Mouse (Mus musculus) adrenal gland, postnatal 25 days (tissue): ENCODE data around the gene Inafm1. TPM values are rescaled to one million over a fixed set of nuclear protein-coding genes. Genes with fewer than 3 reads are reported as not detected.
"Not testable (repeated sequence)": the region's sequence is repeated elsewhere in the genome, so short reads cannot be mapped to it uniquely, and the experiment has no call there.

ENCODE experiments used
- DNase-seq: peaks from one replicate; pipeline ENCODE4 v3.0.0; 2021; ENCODE audit warnings: mixed read lengths
- total RNA-seq: library from RNA; stranded (reverse); gene quantifications from 2 replicates; pipeline ENCODE4 v1.2.3, GENCODE M21; 2021

Inafm1 gene
- total RNA-seq, 1 experiment from 2014 or later: 26.0 TPM

DNA sequence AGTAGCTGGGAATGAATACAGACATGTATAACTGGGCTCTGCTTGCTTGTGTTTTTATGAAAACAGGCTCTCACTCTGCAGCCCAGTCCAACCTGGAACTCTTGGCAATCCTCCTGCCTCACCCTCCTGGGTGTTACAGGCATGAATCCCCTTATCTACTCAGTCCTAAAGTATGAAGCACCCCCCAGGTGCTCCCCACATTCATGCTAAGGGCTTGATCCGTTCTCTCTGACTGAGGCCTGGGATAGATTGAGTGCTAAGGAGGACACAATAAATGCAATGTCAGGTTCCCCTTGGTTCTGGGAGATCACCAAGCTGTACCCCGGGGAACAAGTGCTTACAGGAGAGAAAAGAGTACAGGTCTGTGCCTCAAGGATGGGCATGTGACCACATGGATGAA lies 24.2 kb upstream of the Inafm1 start:
- DNase-seq: no peak

DNA sequence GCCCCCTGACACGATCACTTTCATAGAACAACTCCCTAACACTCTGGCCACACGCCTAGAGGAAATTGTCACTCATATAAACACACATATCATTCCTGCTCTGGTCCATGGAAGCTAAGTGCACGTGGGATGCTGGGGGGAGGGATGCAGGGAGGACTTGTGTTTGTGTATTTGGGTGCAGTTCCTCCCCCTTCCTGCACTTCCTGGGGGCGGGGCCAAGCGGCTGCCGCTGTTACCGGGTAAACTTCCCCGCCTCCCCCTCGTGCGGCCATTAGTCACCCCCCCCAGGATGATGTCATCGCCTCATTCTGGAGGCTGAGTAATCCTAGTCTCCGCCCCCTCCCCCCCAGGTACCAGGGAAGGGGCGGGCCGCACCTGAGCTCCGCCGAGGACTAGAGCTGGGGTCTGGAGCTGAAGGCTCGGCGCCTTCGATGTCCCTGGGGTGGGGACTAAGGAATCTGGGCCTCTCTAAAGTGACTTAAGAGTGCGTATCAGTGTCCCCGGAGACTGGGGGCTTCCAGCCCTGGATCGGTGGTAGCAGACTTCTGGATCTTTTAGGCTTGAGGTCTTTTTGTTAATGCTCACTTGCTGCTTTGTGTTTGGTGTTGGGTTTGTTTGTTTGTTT lies 23.5 kb upstream of the Inafm1 start:
- DNase-seq: peak; percentile 92

DNA sequence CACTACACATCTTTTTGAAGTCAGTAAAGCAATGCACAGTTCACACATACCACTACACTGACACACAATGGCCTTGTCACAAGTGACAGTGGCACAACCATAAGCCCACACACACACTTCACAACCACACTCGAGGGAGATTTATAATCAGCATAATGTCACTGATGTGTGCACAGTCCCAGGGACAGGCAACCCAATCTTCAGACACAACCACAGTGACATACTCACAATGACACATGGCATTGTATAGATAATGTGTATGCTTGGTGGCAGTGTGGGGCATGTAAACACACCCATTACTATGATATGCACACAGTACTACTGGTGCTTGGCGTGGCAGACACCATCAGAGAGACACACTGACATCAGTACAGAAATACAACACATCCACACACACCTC lies 22.7 kb upstream of the Inafm1 start:
- no peak for DNase-seq

DNA sequence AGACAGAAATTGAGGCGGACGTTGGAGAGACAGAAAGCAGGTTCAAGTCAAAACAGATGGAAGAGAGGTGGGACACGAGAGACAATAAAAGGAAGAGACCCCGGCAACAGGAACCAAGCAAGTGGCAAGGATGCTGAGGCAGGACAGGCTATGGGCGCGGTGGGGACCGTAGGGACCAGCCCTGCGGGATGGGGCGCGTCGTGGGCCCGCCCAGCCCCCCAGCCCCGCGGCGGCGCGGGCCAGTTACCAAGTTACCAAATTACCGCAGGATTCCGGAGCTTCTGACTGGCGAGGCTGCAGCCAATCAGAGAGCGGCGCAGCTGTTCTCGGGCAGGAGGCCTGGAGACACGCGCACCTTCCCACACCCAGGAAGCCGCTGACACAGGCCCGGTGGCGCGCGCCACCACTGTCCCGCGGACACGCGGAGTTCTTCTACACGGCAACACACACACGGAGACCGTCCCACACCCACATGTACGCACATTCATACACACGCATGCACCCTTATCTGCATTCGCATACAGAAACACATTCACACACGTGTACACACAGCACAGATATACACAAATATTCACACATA lies 22.0 kb upstream of the Inafm1 start:
- peak; percentile 85 for DNase-seq

DNA sequence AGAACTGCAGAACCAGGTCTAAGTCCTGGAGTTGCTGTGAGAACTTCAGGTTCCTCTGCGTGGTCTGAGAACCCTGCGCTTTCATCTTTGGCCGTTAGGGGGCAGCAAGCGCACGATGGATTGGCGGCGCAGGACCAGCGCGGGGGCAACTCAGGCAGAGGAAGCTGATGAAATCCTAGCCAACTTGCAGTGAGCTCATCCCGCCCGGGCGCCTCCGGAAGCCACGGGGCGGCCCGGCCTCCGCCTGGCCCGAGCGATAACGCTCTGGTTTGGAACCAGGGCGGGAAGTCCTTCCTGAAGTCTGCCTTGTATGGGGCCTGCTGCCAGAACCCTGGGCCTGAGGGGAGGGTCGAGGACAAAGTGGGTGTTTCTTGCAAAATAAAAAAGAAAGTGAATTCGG lies 21.4 kb upstream of the Inafm1 start:
- DNase-seq: peak; percentile 94

DNA sequence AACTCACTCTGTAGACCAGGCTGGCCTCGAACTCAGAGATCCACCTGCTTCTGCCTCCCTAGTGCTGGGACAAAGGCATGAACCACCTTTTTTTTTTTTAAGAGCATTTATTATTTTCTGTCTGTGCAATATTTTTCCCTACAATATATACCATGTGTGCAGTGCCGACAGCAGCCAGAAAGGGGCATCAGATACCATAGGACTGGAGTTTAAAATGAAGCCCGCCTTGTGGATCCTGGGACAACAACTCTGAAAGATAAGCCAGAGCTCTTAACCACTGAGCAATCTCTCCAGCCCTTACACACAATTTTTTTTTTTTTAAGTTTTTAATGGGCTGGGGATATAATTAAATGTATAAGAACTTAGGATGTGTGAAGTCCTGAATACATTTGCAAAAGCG lies 20.9 kb upstream of the Inafm1 start:
- DNase-seq: no peak

DNA sequence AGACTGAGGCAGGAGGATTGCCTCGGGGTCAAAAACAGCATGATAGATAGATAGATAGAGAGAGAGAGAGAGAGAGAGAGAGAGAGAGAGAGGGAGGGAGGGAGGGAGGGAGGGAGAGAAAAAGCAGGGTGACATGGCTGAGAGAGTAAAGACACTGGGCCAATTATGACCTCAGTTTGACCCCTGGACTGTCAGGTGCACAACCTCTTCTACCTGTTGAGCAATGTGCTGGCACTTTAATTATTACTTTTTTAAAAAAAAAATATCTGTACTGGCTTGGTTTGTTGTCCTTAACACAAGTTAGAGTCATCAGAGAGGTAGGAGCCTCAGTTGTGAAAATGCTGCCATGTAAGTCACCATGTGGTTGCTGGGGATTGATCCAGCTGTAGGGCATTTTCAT lies 14.4 kb upstream of the Inafm1 start:
- DNase-seq: no peak

DNA sequence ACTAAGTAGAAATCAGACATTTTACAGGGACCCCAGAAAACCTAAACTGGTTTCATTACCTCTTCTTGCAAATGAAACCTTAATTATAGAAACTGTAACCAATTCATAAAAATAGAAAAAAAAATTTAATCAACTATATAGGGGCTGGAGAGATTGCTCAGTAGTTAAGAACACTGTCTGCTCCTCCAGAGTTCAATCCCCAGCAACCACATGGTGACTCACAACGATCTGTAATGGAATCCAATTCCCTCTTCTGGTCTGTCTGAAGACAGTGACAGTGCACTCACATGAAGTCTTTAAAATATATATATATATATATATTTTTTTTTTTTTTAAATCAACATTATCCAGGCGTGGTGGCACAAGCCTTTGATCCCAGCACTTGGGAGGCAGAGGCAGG lies 13.6 kb upstream of the Inafm1 start:
- no peak for DNase-seq

DNA sequence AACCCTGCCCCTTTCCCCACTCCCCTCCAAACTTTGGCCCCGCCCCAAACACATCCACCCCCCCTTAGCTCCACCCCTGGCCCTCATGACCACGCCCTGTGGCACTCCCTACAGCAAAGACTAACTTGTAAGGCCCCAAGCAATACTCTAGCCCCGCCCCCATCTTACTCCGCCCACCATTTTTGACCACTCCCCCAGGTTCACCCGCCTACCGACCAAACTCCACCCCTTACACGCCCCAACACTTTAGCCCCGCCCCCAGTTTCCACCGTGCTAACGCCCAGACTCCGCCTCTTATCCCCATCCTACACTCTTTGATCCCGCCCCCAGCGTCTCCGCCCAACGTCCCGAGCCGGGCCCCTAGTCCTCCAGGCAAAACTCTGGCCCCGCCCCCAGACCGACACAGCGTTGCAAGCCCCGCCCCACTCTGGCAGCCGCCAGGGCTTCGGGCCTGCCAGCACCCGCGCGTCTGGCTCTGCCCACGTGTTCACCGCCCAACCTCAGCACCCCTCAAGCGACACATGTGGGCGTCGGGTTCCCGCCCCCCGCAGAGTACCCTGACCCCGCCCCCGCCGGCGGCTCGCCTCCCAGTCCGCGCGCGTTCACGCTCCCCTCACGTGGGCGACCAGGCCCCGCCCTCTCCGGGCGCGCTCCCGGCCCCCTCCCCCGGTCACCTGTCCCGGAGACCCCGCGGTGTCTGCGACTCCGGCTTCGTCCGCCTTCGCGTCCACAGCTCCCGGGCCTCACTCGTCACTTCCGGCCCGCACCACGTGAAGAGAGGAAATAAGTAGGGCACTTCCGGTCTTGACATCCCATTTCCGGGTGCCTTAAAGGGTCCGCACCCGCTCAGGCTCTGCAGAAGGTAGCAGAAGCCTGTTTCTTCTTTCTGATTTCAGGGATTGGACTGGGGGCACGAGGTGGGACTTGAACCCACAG lies 12.9 kb upstream of the Inafm1 start, which contains the start of gene Ccdc9:
TSS of gene Ccdc9 (minus strand) at position 770 of the 936 bp plus-strand sequence.
- DNase-seq: peak; percentile 100

DNA sequence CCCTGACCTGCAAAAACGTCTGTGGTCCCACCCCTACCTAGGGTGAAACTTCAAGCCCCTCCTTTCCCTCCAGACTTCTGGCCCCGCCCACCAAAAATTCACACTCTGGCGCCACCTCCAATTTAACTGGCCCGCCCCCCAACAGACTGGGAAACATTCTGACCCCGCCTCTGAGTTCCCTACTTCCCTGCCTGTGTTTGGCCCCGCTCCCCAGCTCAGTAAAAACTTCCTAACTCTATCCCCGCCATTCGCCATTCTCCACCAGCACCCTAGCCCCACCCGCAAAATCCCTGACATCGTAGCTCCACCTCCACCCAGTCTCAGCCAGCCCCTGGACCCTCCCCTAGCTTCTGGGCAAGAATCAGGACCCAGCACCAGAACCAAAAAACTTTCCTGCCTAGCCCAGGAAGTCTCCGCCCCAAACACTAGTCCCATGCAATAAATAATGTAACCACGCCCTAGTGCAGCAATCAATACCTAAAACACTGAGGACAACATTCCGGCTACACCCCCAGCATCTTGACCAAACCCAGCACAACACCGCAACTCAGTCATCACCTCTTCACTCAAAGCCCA lies 12.1 kb upstream of the Inafm1 start:
- DNase-seq: peak; percentile 54

DNA sequence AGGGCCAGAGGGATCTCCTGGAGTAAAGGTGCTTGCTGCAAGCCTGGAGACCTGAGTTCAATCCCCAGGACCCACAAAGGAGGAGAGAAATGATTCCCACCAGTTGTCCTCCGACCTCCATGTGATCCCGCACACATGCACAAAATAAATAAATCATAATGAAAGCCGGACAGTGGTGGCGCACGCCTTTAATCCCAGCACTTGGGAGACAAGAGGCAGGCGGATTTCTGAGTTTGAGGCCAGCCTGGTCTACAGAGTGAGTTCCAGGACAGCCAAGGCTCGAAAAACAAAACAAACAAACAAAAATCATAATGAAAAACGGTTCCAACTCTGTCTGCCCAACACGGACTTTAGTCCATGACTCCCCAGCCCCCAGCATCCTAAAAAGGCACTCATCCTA lies 11.5 kb upstream of the Inafm1 start:
- DNase-seq: no peak

DNA sequence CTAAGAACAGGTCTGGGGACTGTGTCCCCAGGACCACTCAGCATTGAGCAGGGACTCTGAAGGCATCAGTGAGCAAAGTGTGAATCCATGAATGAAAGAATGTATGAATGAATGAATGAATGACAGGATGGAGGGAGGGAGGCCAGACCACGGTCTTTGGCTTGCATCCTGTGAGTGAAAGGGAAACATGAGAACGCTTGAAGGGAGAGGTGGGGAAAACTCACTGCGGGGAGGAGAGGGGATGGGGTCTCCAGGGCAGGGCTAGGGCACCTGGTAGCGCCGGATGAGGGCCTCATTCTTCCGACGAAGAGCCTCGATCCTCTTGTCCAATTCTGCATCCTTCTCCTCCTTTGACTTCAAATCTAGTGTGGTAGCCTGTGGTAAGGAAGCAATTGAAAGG lies 10.6 kb upstream of the Inafm1 start:
- DNase-seq: no peak

DNA sequence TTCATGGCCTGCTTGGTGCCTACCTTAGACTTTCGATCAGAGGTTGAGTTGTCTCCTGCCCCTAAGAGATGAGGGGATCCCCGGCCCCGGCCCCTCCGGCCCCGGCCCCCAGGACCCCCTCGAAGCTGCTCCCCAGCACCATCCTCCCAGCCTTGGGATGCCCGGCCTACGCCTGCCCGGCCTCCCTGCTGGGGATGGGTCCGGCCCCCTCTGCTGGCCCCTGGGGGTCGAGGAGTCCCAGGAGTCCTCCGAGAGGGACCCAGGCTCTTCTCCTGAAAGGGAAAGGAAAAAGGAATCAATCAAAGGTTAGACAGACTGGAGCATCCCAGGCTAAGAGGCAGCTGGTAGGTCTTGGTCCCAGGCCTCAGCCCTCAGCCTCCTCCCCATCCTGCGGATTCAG lies 8.9 kb upstream of the Inafm1 start:
- DNase-seq: no peak

DNA sequence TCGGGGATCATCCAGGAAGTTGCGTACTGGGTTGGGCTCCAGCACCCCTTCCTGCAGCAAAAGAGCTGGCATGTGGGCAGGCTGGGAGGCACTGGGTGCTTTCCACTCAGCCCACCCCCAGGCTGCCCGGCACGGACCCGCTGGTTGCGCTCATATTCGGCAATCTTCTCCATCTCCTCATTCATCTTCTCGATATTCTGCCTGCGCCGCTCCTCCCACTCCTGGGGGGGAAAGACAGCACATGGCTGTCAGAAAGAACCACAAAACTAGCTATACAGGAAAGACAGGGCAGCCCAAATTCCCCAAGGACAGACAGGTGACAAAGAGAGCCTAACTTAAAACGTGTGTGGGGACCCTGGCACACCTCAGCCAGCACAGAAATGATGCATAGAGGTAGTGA lies 7.3 kb upstream of the Inafm1 start:
- DNase-seq: no peak

DNA sequence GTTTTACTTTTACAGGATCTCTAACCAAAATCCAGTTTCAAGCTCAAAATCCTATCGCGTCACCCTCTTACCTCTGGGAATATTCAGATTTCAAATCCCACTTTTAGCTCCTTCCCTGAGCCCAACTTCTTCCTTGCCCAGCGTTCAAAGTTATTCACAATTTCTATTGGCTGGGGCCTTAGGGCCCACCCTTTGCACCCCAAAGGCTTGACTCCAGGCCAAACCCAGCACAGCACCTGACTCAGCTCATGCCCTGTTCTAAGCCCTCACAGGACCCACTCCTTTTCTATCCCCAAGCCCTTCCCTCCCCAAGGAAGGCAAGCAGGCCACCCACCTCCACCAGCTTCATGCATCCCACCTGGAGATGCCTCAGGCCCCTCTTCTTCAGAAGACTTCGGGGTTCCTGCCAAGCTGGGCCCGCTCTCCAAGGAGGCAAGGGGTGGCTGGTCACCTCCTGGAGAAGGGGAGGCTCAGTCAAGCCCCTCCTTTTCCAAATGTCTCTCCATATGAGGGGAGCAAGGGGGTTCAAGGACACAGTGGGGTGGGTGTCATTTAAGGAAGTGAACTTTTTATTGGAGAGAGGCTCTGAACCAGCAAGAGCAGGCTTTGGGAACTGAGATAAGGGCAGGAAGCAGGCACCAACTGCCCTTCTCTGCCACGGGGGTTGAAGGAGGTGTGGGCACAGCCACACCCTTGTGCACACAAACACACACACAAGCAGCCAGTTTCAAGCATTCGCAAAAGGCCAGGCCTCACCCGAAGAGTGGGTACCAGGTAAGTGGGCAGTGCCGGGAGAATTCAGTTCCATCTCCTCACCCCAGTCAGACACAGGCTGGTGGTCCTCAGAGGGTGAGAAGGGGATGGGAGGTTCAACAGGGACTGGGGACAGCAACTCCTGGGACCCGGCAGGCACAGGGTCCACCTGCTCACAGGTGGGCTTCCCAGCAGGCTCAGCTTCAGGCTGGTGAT lies 1.8 kb upstream of the Inafm1 start:
- DNase-seq: no peak

DNA sequence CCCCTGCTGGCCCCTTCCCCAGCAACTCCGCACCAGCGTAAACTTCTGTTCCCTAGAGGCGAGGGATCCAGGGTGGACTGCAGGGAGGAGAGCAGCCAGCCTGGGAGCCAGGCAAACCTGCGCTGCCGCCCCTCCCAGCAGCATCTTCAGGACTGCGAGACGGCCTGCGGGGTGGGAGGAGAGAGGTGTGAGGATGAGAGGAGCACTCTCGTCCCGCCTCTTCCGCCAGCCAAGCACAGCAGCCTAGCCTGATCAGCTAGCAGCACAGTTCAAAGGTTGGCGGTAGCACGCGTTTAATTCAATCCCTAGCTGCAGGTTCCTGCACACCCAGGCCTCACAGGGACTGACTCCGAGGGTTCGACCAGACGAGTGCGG lies 336 bp upstream of the Inafm1 start:
- DNase-seq: peak; percentile 64

DNA sequence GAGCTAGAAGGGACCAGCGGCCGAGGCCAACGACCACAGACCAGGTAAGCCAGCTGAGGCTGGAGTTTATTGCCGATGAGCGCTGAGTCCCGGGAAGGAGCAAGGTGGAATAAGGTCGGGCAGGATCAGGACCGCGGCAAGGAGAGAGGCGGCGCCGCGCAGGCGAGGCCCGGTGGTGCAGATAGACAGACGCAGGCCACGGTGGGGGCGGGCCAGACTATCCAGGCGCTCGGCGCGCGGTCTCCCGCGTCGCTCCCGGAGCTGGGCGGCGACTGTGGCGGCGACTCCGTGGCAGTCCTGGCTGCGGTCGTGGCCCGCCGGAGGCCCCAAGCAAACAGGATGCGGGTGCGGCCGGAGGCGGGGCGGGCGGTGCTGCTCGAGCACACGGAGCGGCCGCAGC lies 736 bp downstream of the Inafm1 start:
- peak; percentile 80 for DNase-seq

DNA sequence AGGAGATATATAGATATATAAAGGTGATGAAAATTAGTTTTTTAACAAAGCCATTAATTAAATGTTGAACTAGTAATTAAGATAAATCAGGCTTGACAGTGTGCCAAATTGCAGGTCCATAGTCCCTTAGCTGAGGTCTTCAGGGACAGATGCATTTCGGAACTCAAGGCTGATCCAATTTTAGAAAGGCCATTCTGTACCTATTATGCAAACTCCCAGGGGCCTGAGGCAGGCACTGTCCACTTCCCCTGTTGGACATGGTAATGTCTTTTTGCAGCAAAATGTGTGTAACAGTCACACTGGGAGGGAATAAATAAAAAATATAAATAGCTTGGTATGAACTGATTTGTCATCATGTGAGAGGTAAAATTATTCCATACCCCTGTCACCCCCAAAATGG lies 2.3 kb downstream of the Inafm1 start:
- DNase-seq: no peak

DNA sequence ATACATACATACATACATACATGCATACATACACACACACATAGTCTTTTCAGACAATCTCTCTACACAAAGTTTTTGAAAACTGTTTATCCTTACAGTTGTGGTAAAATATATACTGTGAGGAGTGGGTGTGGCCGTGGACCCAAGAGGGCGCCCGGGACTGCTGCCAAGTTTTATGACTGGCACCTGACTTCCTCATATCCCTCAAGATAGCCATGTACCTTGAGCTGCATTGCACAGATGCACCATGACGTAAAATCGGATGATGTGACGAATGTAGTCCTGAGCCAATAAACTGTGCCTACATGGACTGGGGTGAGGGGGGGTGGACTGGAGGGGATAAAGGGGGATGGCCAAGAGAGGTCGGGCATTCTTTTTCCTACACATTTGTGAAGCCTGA lies 6.8 kb downstream of the Inafm1 start:
- DNase-seq: not testable (repeated sequence)

DNA sequence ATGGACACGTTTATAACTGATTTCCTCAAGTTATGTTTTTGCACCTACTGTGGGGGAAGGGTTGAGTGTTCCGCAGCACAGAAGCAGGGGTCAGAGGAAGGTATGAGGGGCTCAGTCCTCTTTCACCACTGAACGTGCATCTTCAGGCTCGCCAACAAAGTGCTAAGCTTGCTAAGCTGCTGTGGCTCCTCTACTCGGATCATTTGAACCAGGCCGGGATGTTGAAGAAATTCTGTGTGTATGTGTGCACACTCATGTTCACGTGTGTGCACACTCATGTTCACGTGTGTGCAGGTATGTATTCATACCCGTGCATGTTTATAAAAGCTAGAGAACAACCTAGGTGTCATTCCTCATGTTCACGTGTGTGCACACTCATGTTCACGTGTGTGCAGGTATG lies 7.6 kb downstream of the Inafm1 start:
- no peak for DNase-seq

DNA sequence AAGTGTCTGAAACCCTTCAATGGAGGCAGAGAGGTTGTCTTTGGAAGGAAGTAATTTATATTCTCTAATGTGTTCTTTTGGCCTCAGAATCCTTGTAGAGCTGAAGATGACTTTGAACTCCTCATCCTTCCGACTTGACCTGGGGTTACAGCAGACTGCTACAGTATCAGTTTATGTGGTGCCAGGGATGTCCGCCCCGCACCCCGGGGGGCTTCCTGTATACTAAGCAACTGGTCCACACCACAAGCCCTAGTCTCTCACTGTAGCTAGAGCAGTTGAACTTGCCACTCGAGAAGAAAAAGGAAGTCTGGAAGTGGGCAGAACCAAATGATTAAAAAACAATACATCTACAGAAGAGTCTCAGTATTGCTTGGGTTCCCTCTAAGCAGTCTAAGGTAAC lies 9.6 kb downstream of the Inafm1 start:
- DNase-seq: no peak
